Mouse (Mus musculus) forebrain, embryonic 14.5 days (tissue): ENCODE measurements at regions not wholly inside any gene's neighbourhood (a gene's known extent, or its start where the extent isn't known, plus 50 kb on each side); places are given as distances from the start of the nearest gene placed in this dataset.

Experiments
- ATAC-seq: fragments of 200-750 bp; cut with Nextera tagmentation; 2 replicates; pipeline ENCODE4 v1.8.0; 2017; ENCODE audit warnings: mild to moderate bottlenecking, moderate library complexity
- DNase-seq: peaks from one replicate; pipeline ENCODE4 v3.0.0-alpha.2; 2015; ENCODE audit warnings: low spot score
- H3K27ac ChIP-seq: fragments of 300-500 bp; sonication (generic); 2 replicates; pipeline ENCODE4 v1.5.1; 2014; ENCODE audit warnings: low read depth, mild to moderate bottlenecking, control low read depth, low read length, moderate library complexity
- H3K27me3 ChIP-seq: fragments of 300-500 bp; sonication (generic); replicated peaks from 2 replicates; pipeline ENCODE4 v1.6.1; 2014; ENCODE audit warnings: low read length, control low read depth, mixed read lengths; ENCODE audit not compliant: control insufficient read depth, insufficient read depth
- H3K36me3 ChIP-seq: fragments of 300-500 bp; sonication (generic); 2 replicates; pipeline ENCODE4 v1.6.1; 2014; ENCODE audit warnings: low read length, control low read depth; ENCODE audit not compliant: control insufficient read depth, insufficient read depth
- H3K4me1 ChIP-seq: fragments of 300-500 bp; sonication (generic); 2 replicates; pipeline ENCODE4 v1.6.1; 2014; ENCODE audit warnings: antibody characterized with exemption, low read length, control low read depth; ENCODE audit not compliant: control insufficient read depth, insufficient read depth
- H3K4me2 ChIP-seq: fragments of 300-500 bp; sonication (generic); 2 replicates; pipeline ENCODE4 v1.6.1; 2014; ENCODE audit warnings: mild to moderate bottlenecking, control low read depth, low read length
- H3K4me3 ChIP-seq: fragments of 300-500 bp; sonication (generic); 2 replicates; pipeline ENCODE4 v1.5.1; 2014; ENCODE audit warnings: low read depth, low read length, control low read depth
- H3K9ac ChIP-seq: fragments of 300-500 bp; sonication (generic); 2 replicates; pipeline ENCODE4 v1.6.1; 2014; ENCODE audit warnings: mild to moderate bottlenecking, low read length, control low read depth, moderate library complexity
- H3K9me3 ChIP-seq: fragments of 300-500 bp; sonication (generic); replicated peaks from 2 replicates; pipeline ENCODE4 v1.6.1; 2016; ENCODE audit warnings: low read length, control low read depth, mixed read lengths; ENCODE audit not compliant: control insufficient read depth
- WGBS: fragments of 180-500 bp; shearing (Covaris S2); extraction: QIAGEN DNeasy Blood & Tissue Kit; methylation state at CpG from one replicate; pipeline ENCODE4 v1.1.7; 2014; 5-methylcytosine and 5-hydroxymethylcytosine counted together

- Histone ChIP-seq H3K4me2 (no peak overlapping the region), H3K27me3 (no peaks in the 10 kb centered on the region), H3K9me3 (no peaks in the 10 kb centered on the region), H3K4me3 (no peak overlapping the region), H3K9ac (no peak overlapping the region), H3K36me3 (no peaks in the 10 kb centered on the region), H3K27ac (no peak overlapping the region), H3K4me1 (no peaks in the 10 kb centered on the region)
- WGBS = 77% methylated on average over 11 of the region's 11 CpGs
- DNase-seq (no peak), ATAC-seq (no peak)
Measured at GRCm38 (mm10) chr17:63690829-63691689, 171.8 kb upstream of the Fer start.

- no peak overlapping the region for H3K9ac ChIP-seq
- no peaks in the 10 kb centered on the region for H3K36me3 ChIP-seq
- WGBS = 83% methylated on average over 3 of the region's 3 CpGs
- no peaks in the 10 kb centered on the region for H3K4me1 ChIP-seq
- no peaks in the 10 kb centered on the region for H3K27me3 ChIP-seq
- no peak overlapping the region for H3K27ac ChIP-seq
- no peaks in the 10 kb centered on the region for H3K9me3 ChIP-seq
- ATAC-seq (no peak), DNase-seq (no peak)
- no peak overlapping the region for H3K4me3 ChIP-seq
- H3K4me2 ChIP-seq = no peak overlapping the region
Measured at GRCm38 (mm10) chr17:63691690-63691968, 171.2 kb upstream of the Fer start.

DNA sequence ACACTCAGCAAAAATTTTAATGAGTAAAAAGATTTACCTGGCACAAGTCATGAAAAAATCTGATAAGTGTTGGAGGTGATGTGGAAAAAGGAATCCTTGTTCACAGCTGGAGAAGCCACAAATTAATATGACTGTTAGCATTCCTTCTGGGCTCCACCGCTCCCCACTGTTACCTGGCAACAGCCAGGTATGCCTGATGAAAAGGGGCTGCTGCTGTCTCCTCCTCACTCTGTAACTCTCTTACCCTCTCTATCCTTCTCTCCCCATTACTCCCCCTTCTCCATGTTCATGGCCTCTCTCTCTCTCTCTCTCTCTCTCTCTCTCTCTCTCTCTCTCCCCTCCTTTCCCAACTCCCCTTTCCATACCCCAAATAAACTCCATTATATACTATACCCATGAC, 169.6 kb upstream of the Fer start:
- H3K9me3 ChIP-seq = no peaks in the 10 kb centered on the region
- 60% methylated on average over 1 of the region's 1 CpGs for WGBS

GRCm38 (mm10) chr17:63699537-63699936, 163.3 kb upstream of the Fer start:
- no peak for DNase-seq
- Histone ChIP-seq H3K4me2 (no peak overlapping the region), H3K9ac (no peak overlapping the region), H3K4me1 (no peaks in the 10 kb centered on the region), H3K9me3 (no peaks in the 10 kb centered on the region), H3K27me3 (no peaks in the 10 kb centered on the region), H3K36me3 (no peaks in the 10 kb centered on the region), H3K27ac (no peak overlapping the region), H3K4me3 (no peak overlapping the region)
- WGBS = 85% methylated on average over 6 of the region's 6 CpGs
- no peak for ATAC-seq

More for the DNA sequence above, 169.6 kb upstream of the Fer start:
- no peaks in the 10 kb centered on the region for H3K36me3 ChIP-seq
- H3K9ac ChIP-seq = no peak overlapping the region
- no peak overlapping the region for H3K27ac ChIP-seq
- H3K27me3 ChIP-seq = no peaks in the 10 kb centered on the region
- ATAC-seq = no peak
- H3K4me2 ChIP-seq = no peak overlapping the region
- H3K4me1 ChIP-seq = no peaks in the 10 kb centered on the region
- DNase-seq = no peak
- H3K4me3 ChIP-seq = no peak overlapping the region

DNA sequence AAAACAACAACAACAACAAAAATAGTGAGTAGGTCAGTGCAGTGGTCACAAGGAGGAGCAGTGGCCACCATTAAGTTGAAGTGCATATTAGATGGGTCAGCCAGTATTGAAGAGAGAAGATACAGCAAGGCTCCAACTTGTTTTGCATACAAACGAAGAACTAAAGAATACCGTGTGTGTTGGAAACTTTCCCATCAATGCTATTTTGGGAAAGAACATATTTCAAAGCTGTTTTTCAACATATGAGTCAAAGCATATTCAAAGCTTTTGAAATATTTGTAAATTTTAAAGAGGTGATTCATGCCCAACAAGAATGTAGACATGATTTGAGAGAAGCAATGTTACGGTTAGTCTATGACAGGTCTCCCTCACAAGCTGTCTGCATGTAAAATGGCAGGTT, 157.9 kb upstream of the Fer start:
- DNase-seq = no peak
- Histone ChIP-seq H3K36me3 (no peaks in the 10 kb centered on the region), H3K4me2 (no peak overlapping the region), H3K27ac (no peak overlapping the region), H3K4me1 (no peaks in the 10 kb centered on the region), H3K27me3 (no peaks in the 10 kb centered on the region), H3K4me3 (no peak overlapping the region), H3K9ac (no peak overlapping the region), H3K9me3 (no peaks in the 10 kb centered on the region)
- 97% methylated on average over 3 of the region's 3 CpGs for WGBS
- no peak for ATAC-seq

- no peak for ATAC-seq
- H3K4me3 ChIP-seq = no peak overlapping the region
- 48% methylated on average over 6 of the region's 6 CpGs for WGBS
Measured at GRCm38 (mm10) chr17:63712937-63713336, 149.9 kb upstream of the Fer start.

GRCm38 (mm10) chr17:63715687-63716086, 147.2 kb upstream of the Fer start:
- 88% methylated on average over 9 of the region's 9 CpGs for WGBS
- no peak overlapping the region; the same call in 1 of the 2 replicates for H3K27ac ChIP-seq

More at GRCm38 (mm10) chr17:63712937-63713336, 149.9 kb upstream of the Fer start:
- 0 out of 2 replicates have a peak, but pooled peaks cover 3% of the 10 kb centered on the region for H3K4me1 ChIP-seq
- H3K36me3 ChIP-seq = no peaks in the 10 kb centered on the region
- no peaks in the 10 kb centered on the region for H3K27me3 ChIP-seq
- H3K9ac ChIP-seq = no peak overlapping the region
- no peak for DNase-seq
- H3K27ac ChIP-seq = no peak overlapping the region
- no peak overlapping the region for H3K4me2 ChIP-seq
- no peaks in the 10 kb centered on the region for H3K9me3 ChIP-seq

DNA sequence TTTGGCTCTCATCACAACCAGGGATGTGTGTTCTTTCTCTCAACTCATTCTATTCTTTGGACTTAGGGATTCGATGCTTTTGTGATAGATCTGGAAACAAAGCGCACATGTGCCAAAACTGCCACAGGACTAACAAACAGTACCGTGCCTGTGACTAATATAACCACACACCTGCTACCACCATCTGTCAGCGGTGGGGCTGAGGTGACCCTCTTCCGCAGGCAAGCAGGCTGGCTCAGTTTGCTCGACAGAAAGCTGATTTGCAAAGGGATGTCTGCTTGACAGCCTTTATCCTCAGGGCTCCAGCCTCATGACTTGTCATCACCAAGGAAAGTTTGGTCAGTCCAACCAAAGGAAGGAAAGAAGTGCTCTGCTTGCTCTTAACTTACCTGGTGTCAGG, 146.7 kb upstream of the Fer start:
- peak; percentile 65 for DNase-seq
- H3K9me3 ChIP-seq = no peaks in the 10 kb centered on the region
- H3K36me3 ChIP-seq = no peaks in the 10 kb centered on the region
- no peak overlapping the region for H3K4me3 ChIP-seq
- H3K4me2 ChIP-seq = no peak overlapping the region
- H3K4me1 ChIP-seq = 0 out of 2 replicates have a peak, but pooled peaks cover 7% of the 10 kb centered on the region
- peak; percentile 69; the same call in 1 of the 2 replicates for ATAC-seq
- 55% methylated on average over 6 of the region's 6 CpGs for WGBS
- H3K27ac ChIP-seq = peak overlapping the region; percentile 3; the same call in 1 of the 2 replicates
- no peaks in the 10 kb centered on the region for H3K27me3 ChIP-seq
- H3K9ac ChIP-seq = no peak overlapping the region

More at GRCm38 (mm10) chr17:63715687-63716086, 147.2 kb upstream of the Fer start:
- Histone ChIP-seq H3K4me2 (no peak overlapping the region), H3K4me3 (no peak overlapping the region), H3K9ac (no peak overlapping the region), H3K27me3 (no peaks in the 10 kb centered on the region), H3K36me3 (no peaks in the 10 kb centered on the region), H3K9me3 (no peaks in the 10 kb centered on the region), H3K4me1 (0 out of 2 replicates have a peak, but pooled peaks cover 7% of the 10 kb centered on the region)
- DNase-seq = peak; percentile 22
- no peak for ATAC-seq

GRCm38 (mm10) chr17:63717051-63717578, 145.7 kb upstream of the Fer start:
- no peak for ATAC-seq
- Histone ChIP-seq H3K4me3 (no peak overlapping the region), H3K4me1 (0 out of 2 replicates have a peak, but pooled peaks cover 7% of the 10 kb centered on the region), H3K4me2 (no peak overlapping the region), H3K9ac (no peak overlapping the region), H3K9me3 (no peaks in the 10 kb centered on the region), H3K27me3 (no peaks in the 10 kb centered on the region), H3K27ac (no peak overlapping the region), H3K36me3 (no peaks in the 10 kb centered on the region)
- DNase-seq = no peak
- WGBS = 24% methylated on average over 9 of the region's 9 CpGs
